Mouse (Mus musculus) bone marrow, adult 2 months (tissue): ENCODE measurements around the gene Antxrl.

ENCODE experiments used
- CTCF ChIP-seq: fragments of 200-500 bp; IDR thresholded peaks from 2 replicates; pipeline ENCODE4 v1.5.1; 2011; ENCODE audit warnings: low read length, control low read depth; ENCODE audit not compliant: control insufficient read depth, insufficient read depth
- POLR2A ChIP-seq: fragments of 200-500 bp; IDR thresholded peaks from 2 replicates; pipeline ENCODE4 v1.6.1; 2011; ENCODE audit warnings: low read depth, mild to moderate bottlenecking, control low read depth, low read length, borderline replicate concordance; ENCODE audit not compliant: control insufficient read depth

- TF ChIP-seq CTCF (no peak), POLR2A (no peak)
Measured at GRCm38 (mm10) chr14:34107594-34107993, 55.1 kb downstream of the Antxrl start.
